Mouse (Mus musculus) Patski (cell line): ENCODE measurements around the gene Vdac1. TPM values are rescaled to one million over a fixed set of nuclear protein-coding genes. Genes with fewer than 3 reads are reported as not detected.

Experiments
- ATAC-seq: fragments of 100-300 bp; one replicate; pipeline ENCODE4 v1.8.0; 2021
- CTCF ChIA-PET: fragments of 350-600 bp; sonication (Branson Sonifier 250); formaldehyde crosslinking; loops from one replicate; lab custom pipeline; 2022; ENCODE audit warnings: inconsistent platforms; lab: Charles Lee
- POLR2A ChIA-PET: fragments of 350-600 bp; sonication (Branson Sonifier 250); formaldehyde crosslinking; loops from one replicate; lab custom pipeline; 2022; ENCODE audit warnings: antibody characterized with exemption, inconsistent platforms; lab: Charles Lee
- DNase-seq: peaks from one replicate; pipeline ENCODE4 v3.0.0-alpha.2; 2011; ENCODE audit warnings: low read depth, low spot score
- H3K27me3 ChIP-seq: fragments of 371-371 bp; one replicate; pipeline ENCODE4 v1.5.1; 2021
- CTCF ChIP-seq: fragments of 100-300 bp; IDR thresholded peaks from one replicate; pipeline ENCODE4 v1.5.1; 2021
- in situ Hi-C: fragments of 300-500 bp; cut with MboI; formaldehyde crosslinking; loops from 3 replicates; pipeline ENCODE4 v1.11.1; 2018; ENCODE audit warnings: low pct_unique_long_range_greater_than_20kb, mixed read lengths
- polyA plus RNA-seq: library from polyadenylated mRNA; unstranded; gene quantifications from one replicate; pipeline ENCODE4 v1.2.3, GENCODE M21; 2021

The Vdac1 gene
- polyA plus RNA-seq, 1 experiment from 2014 or later, result 498 TPM

GRCm38 (mm10) chr11:52369252-52370134, 8.8 kb downstream of the Vdac1 start:
- POLR2A ChIA-PET, result interaction anchor here (0.9 to 1.3 kb wide), 3 partner anchors 8 to 9 kb away, joined by 3 to 4 read pairs (median 3); partner anchors contain the start of gene Vdac1
- no peak for ATAC-seq
- CTCF ChIA-PET, result interaction anchor here (3.0 kb wide), 1 partner anchor 15 kb away, joined by 10 read pairs; no protein-coding TSS in a partner anchor

GRCm38 (mm10) chr11:52370135-52370452, 9.4 kb downstream of the Vdac1 start:
- in situ Hi-C loops, result no loop called here
- ChIA-PET CTCF (interaction anchor here (3.0 kb wide), 1 partner anchor 14 kb away, joined by 10 read pairs; no protein-coding TSS in a partner anchor), POLR2A (interaction anchor here (1.2 to 1.3 kb wide), 2 partner anchors 8 to 10 kb away, joined by 3 to 4 read pairs; no protein-coding TSS in a partner anchor)
- no peaks in the 10 kb centered on the region for H3K27me3 ChIP-seq
- no peak for TF ChIP-seq CTCF
- ATAC-seq, result no peak
- no peak for DNase-seq

More at GRCm38 (mm10) chr11:52369252-52370134, 8.8 kb downstream of the Vdac1 start:
- in situ Hi-C loops, result no loop called here
- DNase-seq, result no peak
- no peak for TF ChIP-seq CTCF
- H3K27me3 ChIP-seq, result no peaks in the 10 kb centered on the region

- TF ChIP-seq CTCF, result no peak
- POLR2A ChIA-PET, result interaction anchor here (1.2 to 1.3 kb wide), 2 partner anchors 9 to 10 kb away, joined by 3 to 4 read pairs; no protein-coding TSS in a partner anchor
- CTCF ChIA-PET, result interaction anchor here (3.0 kb wide), 1 partner anchor 14 kb away, joined by 10 read pairs; no protein-coding TSS in a partner anchor
- H3K27me3 ChIP-seq, result no peaks in the 10 kb centered on the region
- in situ Hi-C loops, result no loop called here
- DNase-seq (no peak), ATAC-seq (no peak)
Measured at GRCm38 (mm10) chr11:52370538-52370937, 9.9 kb downstream of the Vdac1 start.

- ChIA-PET POLR2A (interaction anchor here (1.2 kb wide), 1 partner anchor 11 kb away, joined by 4 read pairs; no protein-coding TSS in a partner anchor), CTCF (interaction anchor here (0.9 to 2.7 kb wide), 14 partner anchors 7 to 136 kb away, joined by 3 to 26 read pairs (median 4); partner anchors contain the start of genes 9530068E07Rik and Vdac1)
- H3K27me3 ChIP-seq, result no peaks in the 10 kb centered on the region
- TF ChIP-seq CTCF, result no peak
- ATAC-seq (no peak), DNase-seq (no peak)
- in situ Hi-C loops, result no loop called here
Measured at GRCm38 (mm10) chr11:52373841-52374240, 13.2 kb downstream of the Vdac1 start.

- POLR2A ChIA-PET, result interaction anchor here (1.2 kb wide), 1 partner anchor 11 kb away, joined by 4 read pairs; no protein-coding TSS in a partner anchor
- no peaks in the 10 kb centered on the region for H3K27me3 ChIP-seq
- peak; percentile 78 for TF ChIP-seq CTCF
- DNase-seq (no peak), ATAC-seq (peak; percentile 47)
- CTCF ChIA-PET, result interaction anchor here (0.9 to 2.7 kb wide), 14 partner anchors 8 to 136 kb away, joined by 3 to 26 read pairs (median 4); partner anchors contain the start of genes 9530068E07Rik and Vdac1
- in situ Hi-C loops, result no loop called here
Measured at GRCm38 (mm10) chr11:52374340-52374739, 13.7 kb downstream of the Vdac1 start.

GRCm38 (mm10) chr11:52377579-52377978, 16.9 kb downstream of the Vdac1 start:
- no peaks in the 10 kb centered on the region for H3K27me3 ChIP-seq
- in situ Hi-C loops, result no loop called here
- no peak for DNase-seq
- ChIA-PET POLR2A (interaction anchor here (0.6 kb wide), 1 partner anchor 11 kb away, joined by 3 read pairs; no protein-coding TSS in a partner anchor), CTCF (no interaction called here)
- ATAC-seq, result no peak
- no peak for TF ChIP-seq CTCF

GRCm38 (mm10) chr11:52379241-52379640, 18.6 kb downstream of the Vdac1 start:
- DNase-seq (no peak), ATAC-seq (no peak)
- ChIA-PET CTCF (no interaction called here), POLR2A (no interaction called here)
- in situ Hi-C loops, result no loop called here
- no peak for TF ChIP-seq CTCF
- H3K27me3 ChIP-seq, result no peaks in the 10 kb centered on the region

GRCm38 (mm10) chr11:52383741-52384140, 23.1 kb downstream of the Vdac1 start:
- DNase-seq (no peak), ATAC-seq (no peak)
- H3K27me3 ChIP-seq, result no peaks in the 10 kb centered on the region
- ChIA-PET CTCF (interaction anchor here (2.3 to 3.6 kb wide), 3 partner anchors 9 to 13 kb away, joined by 6 to 26 read pairs (median 10); no protein-coding TSS in a partner anchor), POLR2A (no interaction called here)
- TF ChIP-seq CTCF, result no peak
- in situ Hi-C loops, result no loop called here

- no peak for DNase-seq
- TF ChIP-seq CTCF, result peak; percentile 45
- ChIA-PET POLR2A (interaction anchor here (0.7 to 0.8 kb wide), 2 partner anchors 22 to 130 kb away, joined by 3 read pairs; no protein-coding TSS in a partner anchor), CTCF (interaction anchor here (1.7 to 3.6 kb wide), 3 partner anchors 10 to 14 kb away, joined by 10 to 26 read pairs (median 11); partner anchors contain the start of gene 9530068E07Rik)
- no peaks in the 10 kb centered on the region for H3K27me3 ChIP-seq
- no peak for ATAC-seq
- in situ Hi-C loops, result no loop called here
Measured at GRCm38 (mm10) chr11:52384667-52385066, 24.0 kb downstream of the Vdac1 start.

GRCm38 (mm10) chr11:52386892-52387291, 26.2 kb downstream of the Vdac1 start:
- H3K27me3 ChIP-seq, result no peaks in the 10 kb centered on the region
- TF ChIP-seq CTCF, result no peak
- no peak for ATAC-seq
- ChIA-PET POLR2A (no interaction called here), CTCF (interaction anchor here (2.9 kb wide), 1 partner anchor 12 kb away, joined by 10 read pairs; no protein-coding TSS in a partner anchor)
- no peak for DNase-seq
- in situ Hi-C loops, result no loop called here
